Mouse (Mus musculus): ENCODE results near the gene Rcor2.

DNA sequence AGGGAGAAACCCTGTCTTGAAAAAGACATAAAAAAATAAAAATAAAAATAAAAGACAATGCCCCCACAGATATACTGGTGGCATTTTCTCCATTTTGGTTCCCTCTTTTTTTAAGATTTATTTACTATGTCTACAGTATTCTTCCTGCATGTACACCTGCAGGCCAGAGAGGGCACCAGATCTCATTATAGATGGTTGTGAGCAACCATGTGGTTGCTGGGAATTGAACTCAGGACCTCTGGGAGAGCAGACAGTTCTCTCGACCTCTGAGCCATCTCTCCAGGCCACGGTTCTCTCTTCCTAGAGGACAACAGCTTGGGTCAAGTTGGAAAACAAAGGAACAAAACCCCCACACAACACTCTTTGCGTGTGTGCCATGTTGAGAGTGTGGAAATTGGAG, 5.2 kb upstream of the Rcor2 start:
- TF ChIP-seq EP300 (IDR thresholded peaks at IDR 0.05; ENCODE audit: insufficient read depth, low read depth, low read length) = no peak
- no peak for TF ChIP-seq POLR2A (IDR thresholded peaks at IDR 0.05; ENCODE audit: insufficient read depth, low read depth, low read length)
